Mouse (Mus musculus) ES-Bruce4 (cell line): ENCODE measurements around the gene Mcrip1.

Source experiments
- CTCF ChIP-seq: IDR thresholded peaks from one replicate; pipeline ENCODE4 v1.8.1; 2011; ENCODE audit warnings: low read depth, low read length
- EP300 ChIP-seq: IDR thresholded peaks from 2 replicates; pipeline ENCODE4 v1.6.1; 2011; ENCODE audit warnings: low read depth, low read length; ENCODE audit not compliant: insufficient read depth
- POLR2A ChIP-seq: IDR thresholded peaks from one replicate; pipeline ENCODE4 v1.8.1; 2011; ENCODE audit warnings: low read length; ENCODE audit not compliant: insufficient read depth

- TF ChIP-seq POLR2A (no peak), CTCF (no peak), EP300 (no peak)
Measured at GRCm38 (mm10) chr11:120572417-120572751, 22.9 kb upstream of the Mcrip1 start.
